Mouse (Mus musculus): ENCODE results near the gene Lsm4.

DNA sequence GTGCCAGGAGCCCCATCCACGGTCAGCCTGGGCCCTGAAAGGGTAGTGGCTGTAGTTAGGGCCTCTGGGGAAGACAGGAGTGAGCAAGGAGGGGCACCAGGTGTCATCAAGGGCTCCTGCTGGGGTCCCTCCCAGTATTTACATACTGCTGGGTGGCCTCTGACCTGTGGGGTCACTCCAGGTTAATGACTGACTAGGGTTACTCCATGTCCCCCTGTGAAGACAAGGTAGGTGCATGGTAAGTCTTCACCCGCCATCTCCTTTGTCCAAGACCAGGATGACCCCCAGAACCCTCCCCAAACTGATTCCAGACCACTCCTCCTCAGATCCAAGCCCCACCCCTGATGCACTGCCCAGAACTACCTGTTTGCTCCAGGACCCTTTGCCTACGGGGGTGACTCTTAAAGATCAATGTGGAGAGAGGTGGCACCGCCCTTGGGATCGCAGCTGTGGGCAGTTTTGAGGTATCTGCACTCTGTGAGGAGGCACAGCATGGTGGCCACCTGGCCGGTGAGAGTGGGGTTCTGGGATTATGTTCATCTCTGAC is 40.6 kb upstream of the Lsm4 start, which contains the start of gene Gdf15:
- TF ChIP-seq CTCF (IDR thresholded peaks at IDR 0.05; ENCODE audit: low read depth, low read length) (no peak), POLR2AphosphoS5 (IDR thresholded peaks at IDR 0.05; ENCODE audit: insufficient replicate concordance, low read depth, low read length) (no peak)
